Mouse (Mus musculus): Measurements from ENCODE around the gene Nxpe2.

Gene Nxpe2

GRCm38 (mm10) chr9:48298983-48299382, 54.3 kb downstream of the Nxpe2 start:
- in situ Hi-C loops (cut with MboI, MseI): no loop called here

- in situ Hi-C loops (cut with MboI, MseI): no loop called here
These were observed 58.5 kb downstream of the Nxpe2 start for GRCm38 (mm10) chr9:48294754-48295153.

DNA sequence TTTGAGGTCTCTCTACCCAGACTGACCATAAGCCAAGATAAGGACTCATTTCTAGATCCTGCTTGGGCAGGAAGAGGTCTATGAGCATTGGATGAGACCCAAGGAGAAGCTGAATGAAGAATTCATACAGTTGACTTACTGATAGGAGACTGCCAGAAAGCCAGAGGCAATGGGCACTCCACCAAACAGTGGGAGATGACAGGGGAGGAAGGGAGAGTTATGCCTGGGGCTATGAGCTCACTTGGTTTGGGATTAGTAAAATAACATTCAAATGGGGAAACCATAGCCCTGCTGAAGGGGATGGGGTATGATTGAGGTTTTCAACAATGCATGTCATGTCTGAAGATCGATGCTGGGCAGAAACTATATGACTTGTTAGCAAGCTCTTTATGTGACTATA, 63.0 kb downstream of the Nxpe2 start:
- in situ Hi-C loops (cut with MboI, MseI): no loop called here

- in situ Hi-C loops (cut with MboI, MseI): no loop called here
These were observed 69.0 kb downstream of the Nxpe2 start for GRCm38 (mm10) chr9:48284221-48284620.

DNA sequence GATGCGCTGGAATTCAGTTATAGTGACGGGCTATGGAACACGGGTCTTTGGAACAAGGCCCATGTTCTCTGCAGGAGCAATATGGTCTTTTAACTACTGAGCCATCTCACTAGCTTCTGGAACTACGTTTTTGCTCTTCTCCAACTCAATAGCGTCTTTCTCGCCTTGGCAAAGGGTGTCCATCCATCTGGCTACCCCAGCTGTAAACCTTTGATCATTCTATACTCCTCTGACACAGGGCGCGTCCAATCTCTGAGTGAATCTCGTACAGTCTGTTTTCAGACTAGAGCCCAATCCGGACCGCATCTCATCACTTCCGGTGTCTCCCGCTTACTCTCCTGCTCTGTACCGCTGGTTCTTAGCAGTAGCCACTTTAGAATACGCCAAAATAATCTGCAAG, 76.4 kb downstream of the Nxpe2 start:
- in situ Hi-C loops (cut with MboI, MseI): no loop called here

All from T-helper 1 cell (primary cell).